Mouse (Mus musculus) limb, embryonic 11.5 days (tissue): Measurements from ENCODE around the gene Cnot2. TPM values are rescaled to one million over a fixed set of nuclear protein-coding genes. Genes with fewer than 3 reads are reported as not detected.

Experiments
- ATAC-seq: fragments of 200-750 bp; cut with Nextera tagmentation; 2 replicates; pipeline ENCODE4 v1.8.0; 2017; ENCODE audit warnings: low read depth; ENCODE audit not compliant: insufficient number of reproducible peaks, low FRiP score, low TSS enrichment
- DNase-seq: peaks from one replicate; pipeline ENCODE4 v3.0.0-alpha.2; 2015; ENCODE audit warnings: low spot score
- H3K27ac ChIP-seq: fragments of 300-500 bp; sonication (generic); replicated peaks from 2 replicates; pipeline ENCODE4 v1.5.1; 2014; ENCODE audit warnings: low read depth, mild to moderate bottlenecking, low read length
- H3K27me3 ChIP-seq: fragments of 300-500 bp; sonication (generic); 2 replicates; pipeline ENCODE4 v1.6.1; 2014; ENCODE audit warnings: mild to moderate bottlenecking, low read length, mixed read lengths; ENCODE audit not compliant: control insufficient read depth, insufficient read depth
- H3K36me3 ChIP-seq: fragments of 300-500 bp; sonication (generic); 2 replicates; pipeline ENCODE4 v1.6.1; 2014; ENCODE audit warnings: mild to moderate bottlenecking, low read length, moderate library complexity, mixed read lengths; ENCODE audit not compliant: control insufficient read depth, insufficient read depth
- H3K4me1 ChIP-seq: fragments of 300-500 bp; sonication (generic); 2 replicates; pipeline ENCODE4 v1.6.1; 2014; ENCODE audit warnings: low read length, mixed read lengths; ENCODE audit not compliant: control insufficient read depth, insufficient read depth
- H3K4me2 ChIP-seq: fragments of 300-500 bp; sonication (generic); 2 replicates; pipeline ENCODE4 v1.6.1; 2014; ENCODE audit warnings: low read depth, mild to moderate bottlenecking, moderate library complexity; ENCODE audit not compliant: severe bottlenecking
- H3K4me3 ChIP-seq: fragments of 300-500 bp; sonication (generic); 2 replicates; pipeline ENCODE4 v1.5.1; 2014; ENCODE audit warnings: low read depth, low read length
- H3K9ac ChIP-seq: fragments of 300-500 bp; sonication (generic); 2 replicates; pipeline ENCODE4 v1.6.1; 2014; ENCODE audit warnings: mild to moderate bottlenecking, low read length
- H3K9me3 ChIP-seq: fragments of 300-500 bp; sonication (generic); 2 replicates; pipeline ENCODE4 v1.6.1; 2016; ENCODE audit warnings: low read length; ENCODE audit not compliant: control insufficient read depth
- WGBS: fragments of 180-500 bp; shearing (Covaris S2); extraction: QIAGEN DNeasy Blood & Tissue Kit; methylation state at CpG from one replicate; pipeline ENCODE4 v1.1.7; 2014; 5-methylcytosine and 5-hydroxymethylcytosine counted together
- polyA plus RNA-seq: library from polyadenylated mRNA; unstranded; fragments of >200 nt; fragmentation: Nextera tagmentation; extraction: Ambion mirVana; gene quantifications from 2 replicates; pipeline ENCODE4 v1.2.1, GENCODE M21; 2014

Cnot2 gene
- polyA plus RNA-seq, 1 experiment from 2014 or later: 162 TPM

- DNase-seq (no peak), ATAC-seq (no peak)
- no peak overlapping the region for H3K4me3 ChIP-seq
- H3K4me2 ChIP-seq: no peak overlapping the region
- 94% methylated on average over 5 of the region's 5 CpGs for WGBS
- peaks cover 8% of the 10 kb centered on the region; the same call in 1 of the 2 replicates for H3K36me3 ChIP-seq
- H3K27ac ChIP-seq: no peak overlapping the region
- no peak overlapping the region for H3K9ac ChIP-seq
- no peaks in the 10 kb centered on the region for H3K4me1 ChIP-seq
- H3K27me3 ChIP-seq: no peaks in the 10 kb centered on the region
- peaks cover 3% of the 10 kb centered on the region; the same call in 1 of the 2 replicates for H3K9me3 ChIP-seq
These were observed 100.3 kb downstream of the Cnot2 start for GRCm38 (mm10) chr10:116480988-116481387.

- Histone ChIP-seq H3K4me1 (0 out of 2 replicates have a peak, but pooled peaks cover 6% of the 10 kb centered on the region), H3K4me2 (no peak overlapping the region), H3K9me3 (peaks cover 3% of the 10 kb centered on the region; the same call in 1 of the 2 replicates), H3K27me3 (no peaks in the 10 kb centered on the region), H3K9ac (no peak overlapping the region), H3K4me3 (no peak overlapping the region), H3K27ac (no peak overlapping the region), H3K36me3 (no peaks in the 10 kb centered on the region)
- WGBS: 90% methylated on average over 3 of the region's 3 CpGs
- DNase-seq (no peak), ATAC-seq (no peak)
These were observed 104.8 kb downstream of the Cnot2 start for GRCm38 (mm10) chr10:116476559-116476958.

- H3K9me3 ChIP-seq: peaks cover 3% of the 10 kb centered on the region; the same call in 1 of the 2 replicates
- H3K27me3 ChIP-seq: no peaks in the 10 kb centered on the region
- no peak for ATAC-seq
- H3K4me1 ChIP-seq: 0 out of 2 replicates have a peak, but pooled peaks cover 6% of the 10 kb centered on the region
- 79% methylated on average over 6 of the region's 6 CpGs for WGBS
- H3K4me3 ChIP-seq: no peak overlapping the region
- H3K36me3 ChIP-seq: no peaks in the 10 kb centered on the region
- H3K4me2 ChIP-seq: no peak overlapping the region
- no peak overlapping the region for H3K27ac ChIP-seq
- H3K9ac ChIP-seq: no peak overlapping the region
- DNase-seq: no peak
These were observed 105.6 kb downstream of the Cnot2 start for GRCm38 (mm10) chr10:116475725-116476124.

GRCm38 (mm10) chr10:116473759-116474549 lies 107.4 kb downstream of the Cnot2 start, which contains the start of gene Kcnmb4:
TSS of gene Kcnmb4 (minus strand) at chr10:116473878.
- Histone ChIP-seq H3K36me3 (no peaks in the 10 kb centered on the region), H3K27ac (peak within 1 kb of the TSS; percentile 79), H3K4me1 (0 out of 2 replicates have a peak, but pooled peaks cover 6% of the 10 kb centered on the region), H3K4me2 (peak within 1 kb of the TSS; percentile 72), H3K9me3 (peaks cover 3% of the 10 kb centered on the region; the same call in 1 of the 2 replicates), H3K4me3 (peak within 1 kb of the TSS; percentile 79), H3K9ac (peak within 1 kb of the TSS; percentile 90), H3K27me3 (no peaks in the 10 kb centered on the region)
- under 1% methylated on average over 65 of the region's 92 CpGs for WGBS
- ATAC-seq: peak; percentile 49
- peak; percentile 74 for DNase-seq

- no peaks in the 10 kb centered on the region for H3K27me3 ChIP-seq
- no peaks in the 10 kb centered on the region for H3K36me3 ChIP-seq
- peak overlapping the region; percentile 79 for H3K4me3 ChIP-seq
- DNase-seq (peak; percentile 80), ATAC-seq (peak; percentile 64)
- peak overlapping the region; percentile 79 for H3K27ac ChIP-seq
- H3K4me2 ChIP-seq: peak overlapping the region; percentile 72
- under 1% methylated on average over 65 of the region's 78 CpGs for WGBS
- peak overlapping the region; percentile 90 for H3K9ac ChIP-seq
- peaks cover 3% of the 10 kb centered on the region; the same call in 1 of the 2 replicates for H3K9me3 ChIP-seq
- H3K4me1 ChIP-seq: 0 out of 2 replicates have a peak, but pooled peaks cover 6% of the 10 kb centered on the region
These were observed 108.1 kb downstream of the Cnot2 start for GRCm38 (mm10) chr10:116473071-116473758.

- 11% methylated on average over 5 of the region's 5 CpGs for WGBS
- Histone ChIP-seq H3K9me3 (peaks cover 3% of the 10 kb centered on the region; the same call in 1 of the 2 replicates), H3K27ac (peak overlapping the region; percentile 79), H3K36me3 (no peaks in the 10 kb centered on the region), H3K9ac (peak overlapping the region; percentile 90), H3K4me1 (0 out of 2 replicates have a peak, but pooled peaks cover 6% of the 10 kb centered on the region), H3K4me2 (peak overlapping the region; percentile 72), H3K27me3 (no peaks in the 10 kb centered on the region), H3K4me3 (peak overlapping the region; percentile 79)
- ATAC-seq (peak; percentile 48; the same call in 1 of the 2 replicates), DNase-seq (no peak)
These were observed 108.7 kb downstream of the Cnot2 start for GRCm38 (mm10) chr10:116472579-116472978.

- ATAC-seq (no peak), DNase-seq (no peak)
- H3K27ac ChIP-seq: no peak overlapping the region
- WGBS: 87% methylated on average over 11 of the region's 11 CpGs
- H3K4me1 ChIP-seq: 0 out of 2 replicates have a peak, but pooled peaks cover 3% of the 10 kb centered on the region
- no peaks in the 10 kb centered on the region for H3K9me3 ChIP-seq
- H3K36me3 ChIP-seq: no peaks in the 10 kb centered on the region
- no peak overlapping the region for H3K9ac ChIP-seq
- no peak overlapping the region for H3K4me2 ChIP-seq
- no peaks in the 10 kb centered on the region for H3K27me3 ChIP-seq
- H3K4me3 ChIP-seq: no peak overlapping the region
These were observed 110.9 kb downstream of the Cnot2 start for GRCm38 (mm10) chr10:116470306-116470925.

GRCm38 (mm10) chr10:116468094-116468493 lies 113.2 kb downstream of the Cnot2 start:
- Histone ChIP-seq H3K9ac (no peak overlapping the region), H3K4me1 (no peaks in the 10 kb centered on the region), H3K4me2 (no peak overlapping the region), H3K27me3 (no peaks in the 10 kb centered on the region), H3K4me3 (no peak overlapping the region), H3K9me3 (no peaks in the 10 kb centered on the region), H3K36me3 (no peaks in the 10 kb centered on the region), H3K27ac (no peak overlapping the region)
- ATAC-seq (no peak), DNase-seq (no peak)
- 87% methylated on average over 5 of the region's 5 CpGs for WGBS
